Mouse (Mus musculus): ENCODE data around the gene LTO1. TPM values are rescaled to one million over a fixed set of nuclear protein-coding genes. Genes with fewer than 3 reads are reported as not detected.
"Not testable (repeated sequence)": the region's sequence is repeated elsewhere in the genome, so short reads cannot be mapped to it uniquely, and the experiment has no call there.

Gene LTO1
- 25.8 and 27.9 TPM in 2 replicates for polyA plus RNA-seq (2015; fragmentation: Nextera tagmentation; extraction: Ambion mirVana)

DNA sequence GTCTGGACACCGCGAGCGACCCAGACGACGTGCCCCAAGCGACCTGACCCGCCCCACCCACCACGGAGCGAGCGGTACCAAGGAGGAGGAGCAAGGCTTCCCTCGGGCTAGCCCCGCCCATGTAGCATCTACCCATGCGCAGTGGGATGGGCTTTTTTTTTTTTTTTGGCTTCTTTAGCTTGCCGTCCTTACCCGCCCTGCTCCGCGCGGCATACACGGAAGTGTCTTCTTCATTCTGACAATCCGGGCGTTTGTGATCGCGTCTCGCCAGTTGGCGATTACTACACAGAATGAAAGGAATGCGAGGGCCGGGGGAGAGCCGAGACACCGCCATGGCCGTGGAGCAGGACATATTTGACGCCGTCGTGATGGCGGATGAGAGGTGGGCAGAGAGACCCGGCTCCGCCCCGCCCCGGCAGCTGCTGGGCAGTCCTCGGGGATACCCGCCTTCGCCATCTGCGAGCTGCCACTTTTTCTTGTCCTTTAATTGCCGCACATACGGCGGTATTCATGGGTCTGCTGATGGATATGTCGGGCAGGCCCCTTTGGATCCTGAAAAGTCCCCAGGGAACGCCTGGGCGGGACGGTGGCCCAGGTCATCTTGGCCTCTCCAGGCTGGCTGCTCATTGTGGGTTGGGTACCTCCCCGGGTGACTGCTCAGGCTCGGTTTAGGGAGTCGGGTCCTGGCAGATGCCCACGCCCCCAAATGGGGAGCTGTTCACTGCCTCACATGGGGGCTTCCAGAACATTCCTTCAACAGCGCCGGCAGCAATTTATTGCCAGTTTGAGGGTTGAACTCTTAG is at the start of gene LTO1:
Gene LTO1, plus strand, starts transcription at position 153 of the 803 bp plus-strand sequence.
- no peaks in the 10 kb centered on the region for H3K27me3 ChIP-seq
- H3K36me3 ChIP-seq = peaks cover 28% of the 10 kb centered on the region
- peak within 1 kb of the TSS; percentile 73 for H3K27ac ChIP-seq
- under 1% methylated on average over 55 of the region's 55 CpGs for WGBS
- H3K9ac ChIP-seq = peak within 1 kb of the TSS; percentile 82
- H3K4me3 ChIP-seq (replicated peaks) = peak within 1 kb of the TSS; percentile 78
- H3K9me3 ChIP-seq (replicated peaks) = no peaks in the 10 kb centered on the region
- peaks cover 16% of the 10 kb centered on the region for H3K4me1 ChIP-seq
- H3K4me2 ChIP-seq = peak within 1 kb of the TSS; percentile 87
- peak; percentile 95 for ATAC-seq (replicated peaks; ENCODE audit: low FRiP score)

GRCm38 (mm10) chr7:144867161-144867560 is 47.7 kb upstream of the LTO1 start:
- peaks cover 55% of the 10 kb centered on the region for H3K27me3 ChIP-seq
- no peaks in the 10 kb centered on the region for H3K9me3 ChIP-seq (replicated peaks)
- 76% methylated on average over 4 of the region's 4 CpGs for WGBS
- H3K4me1 ChIP-seq = peaks cover 13% of the 10 kb centered on the region
- H3K4me3 ChIP-seq (replicated peaks) = no peak overlapping the region
- no peak for ATAC-seq (replicated peaks; ENCODE audit: low FRiP score)
- H3K4me2 ChIP-seq = no peak overlapping the region
- H3K36me3 ChIP-seq = no peaks in the 10 kb centered on the region
- no peak overlapping the region for H3K9ac ChIP-seq
- H3K27ac ChIP-seq = no peak overlapping the region

GRCm38 (mm10) chr7:144867602-144868001 is 47.3 kb upstream of the LTO1 start:
- no peaks in the 10 kb centered on the region for H3K9me3 ChIP-seq (replicated peaks)
- 81% methylated on average over 8 of the region's 8 CpGs for WGBS
- peaks cover 13% of the 10 kb centered on the region for H3K4me1 ChIP-seq
- H3K4me2 ChIP-seq = no peak overlapping the region
- no peak overlapping the region for H3K4me3 ChIP-seq (replicated peaks)
- H3K27ac ChIP-seq = no peak overlapping the region
- H3K36me3 ChIP-seq = no peaks in the 10 kb centered on the region
- H3K9ac ChIP-seq = no peak overlapping the region
- peaks cover 51% of the 10 kb centered on the region for H3K27me3 ChIP-seq
- no peak for ATAC-seq (replicated peaks; ENCODE audit: low FRiP score)

- Histone ChIP-seq H3K27me3 (peaks cover 6% of the 10 kb centered on the region; the same call in 1 of the 2 replicates), H3K9me3 (replicated peaks) (no peaks in the 10 kb centered on the region), H3K4me2 (no peak overlapping the region), H3K4me3 (replicated peaks) (no peak overlapping the region), H3K4me1 (0 out of 2 replicates have a peak, but pooled peaks cover 3% of the 10 kb centered on the region), H3K36me3 (no peaks in the 10 kb centered on the region), H3K9ac (no peak overlapping the region), H3K27ac (no peak overlapping the region)
- ATAC-seq (replicated peaks; ENCODE audit: low FRiP score) = no peak
- 61% methylated on average over 4 of the region's 4 CpGs for WGBS
These were observed 42.5 kb upstream of the LTO1 start for GRCm38 (mm10) chr7:144872420-144872819.

DNA sequence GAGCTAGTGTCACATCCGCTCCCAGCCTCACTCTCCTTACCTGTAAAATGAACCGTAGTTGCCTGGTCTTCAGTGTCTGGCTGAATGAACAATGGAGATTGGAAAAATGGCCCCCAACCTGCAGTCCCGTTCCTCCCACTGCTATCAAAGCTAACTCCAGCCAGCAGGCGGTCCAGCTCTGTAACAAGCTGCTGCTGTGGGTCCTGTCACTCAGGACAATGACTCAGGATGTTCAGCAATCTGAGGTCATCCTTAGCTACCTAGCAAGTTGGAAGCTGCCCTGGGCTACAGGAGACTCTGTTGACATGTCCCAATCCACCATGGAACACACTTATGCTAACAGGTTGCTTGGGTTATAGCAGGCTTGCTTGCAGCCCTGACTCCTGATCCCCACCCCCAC is 41.7 kb upstream of the LTO1 start:
- 74% methylated on average over 4 of the region's 4 CpGs for WGBS
- ATAC-seq (replicated peaks; ENCODE audit: low FRiP score) = no peak
- 0 out of 2 replicates have a peak, but pooled peaks cover 3% of the 10 kb centered on the region for H3K4me1 ChIP-seq

GRCm38 (mm10) chr7:144874226-144874625 is 40.7 kb upstream of the LTO1 start:
- H3K36me3 ChIP-seq = no peaks in the 10 kb centered on the region
- 0 out of 2 replicates have a peak, but pooled peaks cover 2% of the 10 kb centered on the region for H3K27me3 ChIP-seq
- ATAC-seq (replicated peaks; ENCODE audit: low FRiP score) = no peak
- H3K4me2 ChIP-seq = no peak overlapping the region
- H3K4me1 ChIP-seq = 0 out of 2 replicates have a peak, but pooled peaks cover 3% of the 10 kb centered on the region
- H3K4me3 ChIP-seq (replicated peaks) = no peak overlapping the region
- no peak overlapping the region for H3K27ac ChIP-seq
- no peaks in the 10 kb centered on the region for H3K9me3 ChIP-seq (replicated peaks)
- no peak overlapping the region for H3K9ac ChIP-seq
- WGBS = 69% methylated on average over 4 of the region's 4 CpGs

More for the DNA sequence above, 41.7 kb upstream of the LTO1 start:
- Histone ChIP-seq H3K4me2 (no peak overlapping the region), H3K36me3 (no peaks in the 10 kb centered on the region), H3K27ac (no peak overlapping the region), H3K4me3 (replicated peaks) (no peak overlapping the region), H3K9me3 (replicated peaks) (no peaks in the 10 kb centered on the region), H3K27me3 (0 out of 2 replicates have a peak, but pooled peaks cover 2% of the 10 kb centered on the region), H3K9ac (no peak overlapping the region)

- WGBS = 96% methylated on average over 1 of the region's 1 CpGs
- no peak for ATAC-seq (replicated peaks; ENCODE audit: low FRiP score)
These were observed 36.5 kb upstream of the LTO1 start for GRCm38 (mm10) chr7:144878401-144878800.

GRCm38 (mm10) chr7:144883106-144883505 is 31.8 kb upstream of the LTO1 start:
- Histone ChIP-seq H3K36me3 (no peaks in the 10 kb centered on the region), H3K9ac (no peak overlapping the region), H3K27ac (no peak overlapping the region), H3K4me2 (no peak overlapping the region), H3K4me1 (no peaks in the 10 kb centered on the region), H3K27me3 (0 out of 2 replicates have a peak, but pooled peaks cover 5% of the 10 kb centered on the region), H3K9me3 (replicated peaks) (no peaks in the 10 kb centered on the region), H3K4me3 (replicated peaks) (no peak overlapping the region)
- WGBS = 38% methylated on average over 2 of the region's 2 CpGs
- ATAC-seq (replicated peaks; ENCODE audit: low FRiP score) = no peak

More at GRCm38 (mm10) chr7:144878401-144878800, 36.5 kb upstream of the LTO1 start:
- H3K27me3 ChIP-seq = 0 out of 2 replicates have a peak, but pooled peaks cover 2% of the 10 kb centered on the region
- no peak overlapping the region for H3K27ac ChIP-seq
- no peak overlapping the region for H3K4me3 ChIP-seq (replicated peaks)
- H3K9ac ChIP-seq = no peak overlapping the region
- no peaks in the 10 kb centered on the region for H3K4me1 ChIP-seq
- no peaks in the 10 kb centered on the region for H3K36me3 ChIP-seq
- H3K9me3 ChIP-seq (replicated peaks) = no peaks in the 10 kb centered on the region
- no peak overlapping the region for H3K4me2 ChIP-seq

GRCm38 (mm10) chr7:144887672-144888071 is 27.2 kb upstream of the LTO1 start:
- H3K9ac ChIP-seq = no peak overlapping the region
- no peaks in the 10 kb centered on the region for H3K9me3 ChIP-seq (replicated peaks)
- H3K4me2 ChIP-seq = no peak overlapping the region
- H3K27me3 ChIP-seq = peaks cover 27% of the 10 kb centered on the region
- WGBS = 95% methylated on average over 2 of the region's 2 CpGs
- ATAC-seq (replicated peaks; ENCODE audit: low FRiP score) = no peak
- H3K4me1 ChIP-seq = peaks cover 7% of the 10 kb centered on the region
- no peaks in the 10 kb centered on the region for H3K36me3 ChIP-seq
- no peak overlapping the region for H3K4me3 ChIP-seq (replicated peaks)
- no peak overlapping the region for H3K27ac ChIP-seq

- peaks cover 27% of the 10 kb centered on the region for H3K27me3 ChIP-seq
- WGBS = 4% methylated on average over 18 of the region's 18 CpGs
- no peak for ATAC-seq (replicated peaks; ENCODE audit: low FRiP score)
- H3K4me3 ChIP-seq (replicated peaks) = no peak overlapping the region
- H3K36me3 ChIP-seq = no peaks in the 10 kb centered on the region
- H3K4me2 ChIP-seq = 0 out of 2 replicates have a peak overlapping the region, but pooled peaks have one; percentile 13
- no peak overlapping the region for H3K27ac ChIP-seq
- peaks cover 7% of the 10 kb centered on the region for H3K4me1 ChIP-seq
- H3K9me3 ChIP-seq (replicated peaks) = no peaks in the 10 kb centered on the region
- H3K9ac ChIP-seq = no peak overlapping the region
These were observed 26.2 kb upstream of the LTO1 start for GRCm38 (mm10) chr7:144888564-144889299.

- not testable (repeated sequence) for H3K4me2 ChIP-seq; ATAC-seq (replicated peaks; ENCODE audit: low FRiP score); H3K27ac ChIP-seq; H3K4me3 ChIP-seq (replicated peaks); H3K9ac ChIP-seq; H3K36me3 ChIP-seq; H3K9me3 ChIP-seq (replicated peaks)
- 89% methylated on average over 1 of the region's 1 CpGs for WGBS
- Histone ChIP-seq H3K27me3 (peaks cover 35% of the 10 kb centered on the region), H3K4me1 (peaks cover 21% of the 10 kb centered on the region)
These were observed 24.2 kb upstream of the LTO1 start for GRCm38 (mm10) chr7:144890661-144891060.

- Histone ChIP-seq H3K4me1 (peaks cover 33% of the 10 kb centered on the region), H3K27ac (no peak overlapping the region), H3K4me2 (no peak overlapping the region), H3K9me3 (replicated peaks) (no peaks in the 10 kb centered on the region), H3K27me3 (peaks cover 47% of the 10 kb centered on the region), H3K36me3 (no peaks in the 10 kb centered on the region), H3K4me3 (replicated peaks) (no peak overlapping the region), H3K9ac (no peak overlapping the region)
- ATAC-seq (replicated peaks; ENCODE audit: low FRiP score) = no peak
- WGBS = 85% methylated on average over 2 of the region's 2 CpGs
These were observed 23.0 kb upstream of the LTO1 start for GRCm38 (mm10) chr7:144891863-144892262.

Data from kidney, embryonic 15.5 days (tissue).